Mouse (Mus musculus) ovary, postnatal 36 days (tissue): ENCODE measurements at regions not wholly inside any gene's neighbourhood (a gene's known extent, or its start where the extent isn't known, plus 50 kb on each side); places are given as distances from the start of the nearest gene placed in this dataset.
"Not testable (repeated sequence)": the region's sequence is repeated elsewhere in the genome, so short reads cannot be mapped to it uniquely, and the experiment has no call there.

ENCODE experiments used
- DNase-seq: peaks from one replicate; pipeline ENCODE4 v3.0.0; 2022; ENCODE audit warnings: low spot score, mixed read lengths

- no peak for DNase-seq
Observed at GRCm38 (mm10) chr15:41283199-41283598, 1149.0 kb downstream of the 9330182O14Rik start.

GRCm38 (mm10) chr15:41286809-41287413 lies 1152.7 kb downstream of the 9330182O14Rik start:
- no peak for DNase-seq

- DNase-seq = no peak
Observed at GRCm38 (mm10) chr15:41297419-41297818, 1163.3 kb downstream of the 9330182O14Rik start.

GRCm38 (mm10) chr15:41306638-41307037 lies 1172.5 kb downstream of the 9330182O14Rik start:
- no peak for DNase-seq

GRCm38 (mm10) chr15:41311728-41312320 lies 1177.7 kb downstream of the 9330182O14Rik start:
- DNase-seq = no peak

GRCm38 (mm10) chr15:41314916-41315315 lies 1180.8 kb downstream of the 9330182O14Rik start:
- DNase-seq = peak; percentile 3

- DNase-seq = no peak
Observed at GRCm38 (mm10) chr15:41325633-41326252, 1191.6 kb downstream of the 9330182O14Rik start.

GRCm38 (mm10) chr15:41329286-41329685 lies 1195.1 kb downstream of the 9330182O14Rik start:
- no peak for DNase-seq

- no peak for DNase-seq
Observed at GRCm38 (mm10) chr15:41330085-41330484, 1195.9 kb downstream of the 9330182O14Rik start.

GRCm38 (mm10) chr15:41332451-41332850 lies 1198.3 kb downstream of the 9330182O14Rik start:
- DNase-seq = no peak

- no peak for DNase-seq
Observed at GRCm38 (mm10) chr15:41333165-41333564, 1199.0 kb downstream of the 9330182O14Rik start.

- not testable (repeated sequence) for DNase-seq
Observed at GRCm38 (mm10) chr15:41340621-41341020, 1206.5 kb downstream of the 9330182O14Rik start.

GRCm38 (mm10) chr15:41345554-41345953 lies 1211.4 kb downstream of the 9330182O14Rik start:
- DNase-seq = no peak

GRCm38 (mm10) chr15:41347221-41347620 lies 1213.1 kb downstream of the 9330182O14Rik start:
- no peak for DNase-seq

GRCm38 (mm10) chr15:41352129-41352528 lies 1218.0 kb downstream of the 9330182O14Rik start:
- DNase-seq = no peak

- DNase-seq = no peak
Observed at GRCm38 (mm10) chr15:41359276-41359675, 1225.1 kb downstream of the 9330182O14Rik start.

GRCm38 (mm10) chr15:41374669-41375068 lies 1240.5 kb downstream of the 9330182O14Rik start:
- DNase-seq = no peak

- DNase-seq = no peak
Observed at GRCm38 (mm10) chr15:41375906-41376305, 1241.7 kb downstream of the 9330182O14Rik start.

GRCm38 (mm10) chr15:41379637-41380036 lies 1245.5 kb downstream of the 9330182O14Rik start:
- DNase-seq = no peak

GRCm38 (mm10) chr15:41380429-41380828 lies 1246.3 kb downstream of the 9330182O14Rik start:
- no peak for DNase-seq

- DNase-seq = no peak
Observed at GRCm38 (mm10) chr15:41390699-41391098, 1256.5 kb downstream of the 9330182O14Rik start.
